Comparison of ENCODE assay signal across 8 mouse cellular contexts in the genomic region with DNA sequence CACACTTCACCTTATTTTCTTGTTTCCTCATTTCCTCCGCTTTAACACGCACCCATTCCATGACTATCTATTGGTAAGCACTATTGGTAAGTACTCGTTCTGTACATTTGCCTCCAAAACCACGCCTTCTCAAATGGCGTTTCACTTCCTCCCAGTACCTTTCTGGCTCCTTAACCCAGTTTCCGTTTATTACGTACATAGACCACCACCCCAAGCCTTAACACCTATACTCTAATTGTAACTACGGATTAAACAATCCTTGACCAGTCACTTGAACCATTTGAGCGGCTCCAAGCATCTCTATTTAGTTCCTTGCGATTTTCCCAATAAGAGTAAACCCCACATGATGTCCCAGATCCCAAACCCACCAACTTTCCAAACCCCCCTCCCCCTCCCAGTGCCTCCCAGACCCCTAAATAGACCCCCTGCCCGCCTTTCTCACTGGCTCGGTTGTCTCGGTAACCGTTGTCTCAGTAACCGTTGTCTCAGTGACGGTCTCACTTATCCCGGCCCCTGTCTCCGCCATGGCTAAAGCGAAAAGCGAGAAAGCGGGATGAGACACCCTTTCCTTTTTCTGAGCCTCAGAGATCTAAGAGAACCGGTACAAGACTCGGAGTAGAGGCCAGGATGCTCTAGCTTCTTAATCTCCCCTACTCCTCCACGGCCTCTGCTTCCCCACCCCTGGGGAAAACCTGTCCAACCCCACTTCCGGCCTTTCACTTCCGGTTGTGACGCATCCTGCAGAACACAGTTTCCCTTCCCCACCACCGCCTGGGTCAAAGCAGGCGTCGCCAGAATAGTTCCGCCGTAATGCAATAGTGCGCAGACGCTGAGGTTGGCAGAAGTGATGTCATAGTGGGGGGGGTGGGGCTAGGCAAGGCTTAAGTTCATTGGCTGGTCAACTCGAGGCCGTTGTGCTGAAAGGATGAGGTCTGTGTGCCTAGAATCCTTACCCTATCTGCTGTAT. TPM values are rescaled to one million over a fixed set of nuclear protein-coding genes. Genes with fewer than 3 reads are reported as not detected.
DNase-seq lines count a peak whose midpoint lies in the region; ATAC-seq and TF ChIP-seq lines count a peak whose summit lies in the region.

Ppp1r11 (minus strand) TSS at position 761 of the 967 bp plus-strand sequence.

- no peak for TF ChIP-seq CTCF in C2C12 (IDR thresholded peaks at IDR 0.05; ENCODE audit: control insufficient read depth, insufficient read depth, insufficient read length)
- TF ChIP-seq CTCF in brain, embryonic 14.5 days (IDR thresholded peaks at IDR 0.05; ENCODE audit: borderline replicate concordance, extremely low read depth, insufficient read depth, insufficient read length) = no peak
- no peak for TF ChIP-seq CTCF in liver, adult 2 months (IDR thresholded peaks at IDR 0.05; ENCODE audit: low read depth, low read length)

- peaks cover 23% of the 10 kb centered on the region for H3K4me1 ChIP-seq in erythroblast, embryonic 14.5 days (ENCODE audit: control insufficient read depth)
- H3K4me1 ChIP-seq in heart, embryonic 11.5 days (ENCODE audit: control insufficient read depth, insufficient read depth, low read length) = peaks cover 13% of the 10 kb centered on the region; the same call in 1 of the 2 replicates
- H3K4me1 ChIP-seq in kidney, embryonic 16.5 days (ENCODE audit: insufficient read depth, low read length) = peaks cover 14% of the 10 kb centered on the region
- no peaks in the 10 kb centered on the region for H3K4me1 ChIP-seq in liver, adult 2 months (ENCODE audit: control insufficient read depth, insufficient read depth, low read length)

- H3K4me3 ChIP-seq in C2C12 (ENCODE audit: insufficient read depth, poor library complexity, severe bottlenecking) (peak within 1 kb of the TSS; percentile 94), myocyte (peak within 1 kb of the TSS; percentile 59)
- H3K4me3 ChIP-seq in erythroblast, embryonic 14.5 days (replicated peaks) = peak within 1 kb of the TSS; percentile 71
- H3K4me3 ChIP-seq in heart, embryonic 11.5 days (ENCODE audit: low read depth, low read length) = peak within 1 kb of the TSS; percentile 61
- H3K4me3 ChIP-seq in kidney, embryonic 16.5 days (ENCODE audit: low read length) = peak within 1 kb of the TSS; percentile 87
- H3K4me3 ChIP-seq in liver, adult 2 months (ENCODE audit: insufficient read depth, low read depth, low read length) = peak within 1 kb of the TSS; percentile 68

- H3ac ChIP-seq in C2C12 (ENCODE audit: control insufficient read depth, insufficient read length, low read depth) (peak within 1 kb of the TSS; percentile 71), myocyte (ENCODE audit: control insufficient read depth, insufficient read length) (no peak within 1 kb of the TSS)

- H3K79me3 ChIP-seq in C2C12 (ENCODE audit: low read depth) = peaks cover 21% of the 10 kb centered on the region

- H3K27me3 ChIP-seq in C2C12 (ENCODE audit: control insufficient read depth, insufficient read depth, insufficient read length) = no peaks in the 10 kb centered on the region
- H3K27me3 ChIP-seq in erythroblast, embryonic 14.5 days (ENCODE audit: control insufficient read depth) = peaks cover 22% of the 10 kb centered on the region
- peaks cover 8% of the 10 kb centered on the region for H3K27me3 ChIP-seq in heart, embryonic 11.5 days (ENCODE audit: control insufficient read depth, insufficient read depth, low read length)
- peaks cover 5% of the 10 kb centered on the region for H3K27me3 ChIP-seq in kidney, embryonic 16.5 days (ENCODE audit: insufficient read depth, low read length)
- no peaks in the 10 kb centered on the region for H3K27me3 ChIP-seq in liver, adult 2 months (ENCODE audit: control insufficient read depth, insufficient read depth, low read length)
- no peaks in the 10 kb centered on the region for H3K27me3 ChIP-seq in myocyte (ENCODE audit: control insufficient read depth, insufficient read depth, insufficient read length)
- no peaks in the 10 kb centered on the region for H3K27me3 ChIP-seq in splenic B cell, adult 2 months (ENCODE audit: control insufficient read depth, insufficient read depth, low read length, poor library complexity, severe bottlenecking)

- TF ChIP-seq POLR2A in brain, embryonic 14.5 days (IDR thresholded peaks at IDR 0.05; ENCODE audit: borderline replicate concordance, extremely low read depth, insufficient read depth, insufficient read length, poor library complexity, severe bottlenecking) = peak; percentile 43; the same call in 1 of the 2 replicates
- peak; percentile 45; the same call in 1 of the 2 replicates for TF ChIP-seq POLR2A in liver, adult 2 months (IDR thresholded peaks at IDR 0.05; ENCODE audit: extremely low read depth, insufficient read depth, low read length)
- peak; percentile 55 for TF ChIP-seq POLR2A in myocyte (IDR thresholded peaks at IDR 0.05; ENCODE audit: insufficient read length, low read depth)

- H3K4me2 ChIP-seq in heart, embryonic 11.5 days = peak within 1 kb of the TSS; percentile 76
- peak within 1 kb of the TSS; percentile 91 for H3K4me2 ChIP-seq in kidney, embryonic 16.5 days (replicated peaks; ENCODE audit: low read depth, low read length)
- peak within 1 kb of the TSS; percentile 79 for H3K4me2 ChIP-seq in myocyte (ENCODE audit: low read depth)

- H3K9ac ChIP-seq in heart, embryonic 11.5 days (ENCODE audit: low read depth, low read length) = peak within 1 kb of the TSS; percentile 66
- H3K9ac ChIP-seq in kidney, embryonic 16.5 days (replicated peaks; ENCODE audit: low read length) = peak within 1 kb of the TSS; percentile 87
- peak within 1 kb of the TSS; percentile 75 for H3K9ac ChIP-seq in liver, adult 2 months (ENCODE audit: low read depth, low read length)

- H3K27ac ChIP-seq in heart, embryonic 11.5 days (ENCODE audit: low read depth, low read length) = 0 out of 2 replicates have a peak within 1 kb of the TSS, but pooled peaks have one; percentile 11
- H3K27ac ChIP-seq in kidney, embryonic 16.5 days (ENCODE audit: low read length) = peak within 1 kb of the TSS; percentile 76
- H3K27ac ChIP-seq in liver, adult 2 months (replicated peaks; ENCODE audit: insufficient read depth, low read depth, low read length) = peak within 1 kb of the TSS; percentile 51

- H3K36me3 ChIP-seq in C2C12 (ENCODE audit: control insufficient read depth, insufficient read depth) = peaks cover 43% of the 10 kb centered on the region
- H3K36me3 ChIP-seq in erythroblast, embryonic 14.5 days (ENCODE audit: control insufficient read depth) = peaks cover 27% of the 10 kb centered on the region
- peaks cover 8% of the 10 kb centered on the region for H3K36me3 ChIP-seq in heart, embryonic 11.5 days (ENCODE audit: control insufficient read depth, insufficient read depth, low read length)
- peaks cover 8% of the 10 kb centered on the region; the same call in 1 of the 2 replicates for H3K36me3 ChIP-seq in kidney, embryonic 16.5 days (ENCODE audit: insufficient read depth, low read length)
- H3K36me3 ChIP-seq in liver, adult 2 months (ENCODE audit: control insufficient read depth, insufficient read depth, low read length) = peaks cover 5% of the 10 kb centered on the region; the same call in 1 of the 2 replicates
- H3K36me3 ChIP-seq in myocyte (ENCODE audit: control insufficient read depth, insufficient read depth) = peaks cover 10% of the 10 kb centered on the region
- H3K36me3 ChIP-seq in splenic B cell, adult 2 months (ENCODE audit: control insufficient read depth, insufficient read depth, low read length, poor library complexity, severe bottlenecking) = no peaks in the 10 kb centered on the region; the same call in 1 of the 2 replicates

- H3K9me3 ChIP-seq in erythroblast, embryonic 14.5 days (ENCODE audit: control insufficient read depth, low read length) = no peaks in the 10 kb centered on the region
- H3K9me3 ChIP-seq in heart, embryonic 11.5 days (replicated peaks; ENCODE audit: control insufficient read depth, low read length) = no peaks in the 10 kb centered on the region
- H3K9me3 ChIP-seq in kidney, embryonic 16.5 days (ENCODE audit: low read length) = no peaks in the 10 kb centered on the region

- peak; percentile 100 for DNase-seq in brain, embryonic 14.5 days (ENCODE audit: low read depth)
- peak; percentile 94 for DNase-seq in liver, adult 2 months (ENCODE audit: extremely low read depth, low read depth, low spot score)
- peak; percentile 99 for DNase-seq in splenic B cell, adult 2 months (ENCODE audit: low read depth, low spot score)

- H3K79me2 ChIP-seq in C2C12 (ENCODE audit: control insufficient read depth, insufficient read depth) (peaks cover 29% of the 10 kb centered on the region), myocyte (ENCODE audit: control insufficient read depth, insufficient read depth) (peaks cover 11% of the 10 kb centered on the region)
- H3K79me2 ChIP-seq in liver, adult 2 months (ENCODE audit: control insufficient read depth, insufficient read depth, low read length) = no peaks in the 10 kb centered on the region; the same call in 1 of the 2 replicates

- WGBS in heart, embryonic 11.5 days (ENCODE audit: insufficient replicate concordance) = 3% methylated on average over 36 of the region's 36 CpGs
- WGBS in kidney, embryonic 16.5 days = 2% methylated on average over 36 of the region's 36 CpGs
- WGBS in liver, adult 2 months = 2% methylated on average over 36 of the region's 36 CpGs

- peak; percentile 97 for ATAC-seq in heart, embryonic 11.5 days (replicated peaks; ENCODE audit: insufficient number of reproducible peaks, low FRiP score, low TSS enrichment)
- peak; percentile 97 for ATAC-seq in kidney, embryonic 16.5 days (ENCODE audit: low FRiP score, low TSS enrichment)

TF ChIP-seq in C2C12, 6 proteins besides CTCF, POLR2A, EP300 and RAD21:
- no peak for TF ChIP-seq USF1 (IDR thresholded peaks at IDR 0.05; ENCODE audit: low read depth)
- TF ChIP-seq CEBPB (IDR thresholded peaks at IDR 0.05; ENCODE audit: low read depth) = peak; percentile 34
- TF ChIP-seq MAX (IDR thresholded peaks at IDR 0.05) = peak; percentile 58

TF ChIP-seq in myocyte, 11 proteins besides CTCF, POLR2A, EP300 and RAD21 (continues in another document):
- TF ChIP-seq REST (IDR thresholded peaks at IDR 0.05; ENCODE audit: insufficient read depth, insufficient read length) = no peak
- peak in 1 of 3 experiments; percentile 20 for TF ChIP-seq MYOD1 (IDR thresholded peaks at IDR 0.05; ENCODE audit: control insufficient read depth in 1 of 3, insufficient read length in 2 of 3, low read depth in 2 of 3)
- no peak for TF ChIP-seq MAX (IDR thresholded peaks at IDR 0.05; ENCODE audit: low read depth)
- peak in 1 of 3 experiments; percentile 29 for TF ChIP-seq MYOG (IDR thresholded peaks at IDR 0.05; ENCODE audit: control insufficient read depth in 1 of 3, insufficient read depth in 1 of 3, insufficient read length in 2 of 3, low read depth in 2 of 3)

RNA-seq across cellular contexts. Expression of gene Ppp1r11, which starts in this region (rescaled TPM):
- polyA plus RNA-seq in C2C12 (2012; fragmentation: generic; extraction: Trizol) = 181 TPM
- 143 and 150 TPM in 2 replicates for polyA plus RNA-seq in brain, embryonic 14.5 days (2012; rRNA removed)
- 7.6 and 9.0 TPM in 2 replicates for polyA plus RNA-seq in erythroblast, embryonic 14.5 days (2012)
- 97.4 and 105 TPM in 2 replicates for polyA plus RNA-seq in heart, embryonic 11.5 days (2014; fragmentation: Nextera tagmentation; extraction: Ambion mirVana)
- 111 and 116 TPM in 2 replicates for polyA plus RNA-seq in kidney, embryonic 16.5 days (2015; fragmentation: Nextera tagmentation; extraction: Ambion mirVana)
- 24.2 and 26.6 TPM in 2 replicates for total RNA-seq in liver, adult 2 months (2014; rRNA removed)
- polyA plus RNA-seq in liver, adult 2 months (2012; rRNA removed) = 36.8 and 37.7 TPM in 2 replicates
- polyA plus RNA-seq in myocyte (2012; fragmentation: generic; extraction: Trizol) = 153 TPM

Comparison
In these comparisons a context has a peak if more than half of its experiments do, and no peak if none do; other contexts are left out.
1. Peak in every context shown above with its lines: DNase-seq, ATAC-seq, H3K4me3 ChIP-seq and H3K27ac ChIP-seq.
2. H3K27ac ChIP-seq: peak in every context shown above with its lines; median percentile 76 in kidney, embryonic 16.5 days; 51 in liver, adult 2 months; 11 in heart, embryonic 11.5 days.